Mouse (Mus musculus): ENCODE measurements at regions not wholly inside any gene's neighbourhood (a gene's known extent, or its start where the extent isn't known, plus 50 kb on each side); places are given as distances from the start of the nearest gene placed in this dataset.
"Not testable (repeated sequence)": the region's sequence is repeated elsewhere in the genome, so short reads cannot be mapped to it uniquely, and the experiment has no call there.

DNA sequence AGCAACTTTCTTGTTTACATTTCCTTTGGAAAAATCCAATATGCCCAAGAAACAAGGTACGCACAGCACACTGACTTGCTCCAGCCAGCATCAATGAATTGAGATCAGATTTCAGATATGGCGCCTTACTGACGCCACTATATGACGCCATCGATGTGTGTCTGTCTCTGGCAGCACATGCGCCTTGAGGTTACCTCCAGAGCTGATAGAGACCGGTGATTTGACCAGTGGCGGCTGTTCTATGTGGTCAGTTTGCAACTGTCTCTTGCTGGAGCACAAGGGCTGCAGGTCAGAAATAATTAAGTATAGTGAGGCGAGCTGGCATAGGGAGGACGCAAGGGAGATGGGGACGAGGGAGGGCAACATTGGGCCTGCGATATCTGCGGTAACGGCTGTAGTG is 107.9 kb upstream of the Pop4 start:
- H3K4me3 ChIP-seq (ENCODE audit: control insufficient read depth, low read depth, low read length): peak overlapping the region; percentile 90
- H3K4me1 ChIP-seq (ENCODE audit: control insufficient read depth, insufficient read depth, low read length); H3K36me3 ChIP-seq (ENCODE audit: control insufficient read depth, insufficient read depth, low read length); H3K27me3 ChIP-seq (ENCODE audit: control insufficient read depth, insufficient read depth, low read length): not testable (repeated sequence)
- peak; percentile 44; the same call in 1 of the 2 replicates for TF ChIP-seq POLR2A (IDR thresholded peaks at IDR 0.05; ENCODE audit: control insufficient read depth, low read depth, low read length)
- peak overlapping the region; percentile 86 for H3K27ac ChIP-seq (ENCODE audit: control insufficient read depth, insufficient read depth, low read depth, low read length)

All from testis, adult 2 months (tissue).